Mouse (Mus musculus) 416B (cell line): Measurements from ENCODE around the gene Cdkn2d.

ENCODE experiments used
- DNase-seq: peaks from one replicate; pipeline ENCODE4 v3.0.0; 2011; ENCODE audit warnings: low read depth

The Cdkn2d gene

GRCm38 (mm10) chr9:21244428-21245112 lies 46.6 kb downstream of the Cdkn2d start:
- no peak for DNase-seq

- DNase-seq: no peak
Observed at GRCm38 (mm10) chr9:21243826-21244427, 47.3 kb downstream of the Cdkn2d start.

GRCm38 (mm10) chr9:21241343-21241742 lies 49.9 kb downstream of the Cdkn2d start:
- DNase-seq: peak; percentile 93

GRCm38 (mm10) chr9:21239465-21239848 lies 51.8 kb downstream of the Cdkn2d start:
- peak; percentile 53 for DNase-seq

- DNase-seq: peak; percentile 64
Observed at GRCm38 (mm10) chr9:21238733-21239464, 52.3 kb downstream of the Cdkn2d start, which contains the start of gene Keap1. Gene Keap1, minus strand, starts transcription at chr9:21239361.
